Mouse (Mus musculus) MEL (cell line): ENCODE data around the gene Galnt2. TPM values are rescaled to one million over a fixed set of nuclear protein-coding genes. Genes with fewer than 3 reads are reported as not detected.
A peak's percentile ranks its signal among the peaks of the same experiment; 100 is the strongest.

ENCODE experiments used
- DNase-seq: peaks from one replicate; pipeline ENCODE4 v3.0.0; 2011; ENCODE audit warnings: low read depth, low spot score
- H3K27ac ChIP-seq: 2 replicates; pipeline ENCODE4 v1.5.1; 2012; ENCODE audit warnings: low read depth, mild to moderate bottlenecking, control low read depth, low read length, moderate library complexity; ENCODE audit not compliant: control insufficient read depth
- H3K27me3 ChIP-seq, 2 experiments: fragments of 150-350 bp in 1 of 2; sonication (generic) in 1 of 2; 2 replicates each; pipeline ENCODE4 v1.6.1; 2012; ENCODE audit warnings: low read length in 2 of 2, mild to moderate bottlenecking in 2 of 2, improper control_type of control experiment in 1 of 2, moderate library complexity in 1 of 2; ENCODE audit not compliant: insufficient read depth in 2 of 2, control insufficient read depth in 1 of 2
- H3K36me3 ChIP-seq, 2 experiments: 2 replicates each; pipeline ENCODE4 v1.6.1; 2012 to 2014; ENCODE audit warnings: low read length in 2 of 2, improper control_type of control experiment in 1 of 2, inconsistent platforms in 1 of 2, mild to moderate bottlenecking in 1 of 2; ENCODE audit not compliant: insufficient read depth in 2 of 2, control insufficient read depth in 1 of 2
- H3K4me1 ChIP-seq, 2 experiments: fragments of 150-350 bp in 1 of 2; sonication (generic) in 1 of 2; 2 replicates each; pipeline ENCODE4 v1.6.1; 2012; ENCODE audit warnings: low read length in 2 of 2, improper control_type of control experiment in 1 of 2, mild to moderate bottlenecking in 1 of 2; ENCODE audit not compliant: insufficient read depth in 2 of 2, control insufficient read depth in 1 of 2
- H3K4me3 ChIP-seq, 2 experiments: fragments of 150-350 bp in 1 of 2; sonication (generic) in 1 of 2; 2 replicates each; pipeline ENCODE4 v1.5.1; 2012; ENCODE audit warnings: low read depth in 2 of 2, low read length in 2 of 2, mild to moderate bottlenecking in 2 of 2, moderate library complexity in 2 of 2, control low read depth in 1 of 2, improper control_type of control experiment in 1 of 2; ENCODE audit not compliant: control insufficient read depth in 1 of 2, insufficient read depth in 1 of 2
- H3K79me2 ChIP-seq: 2 replicates; pipeline ENCODE4 v1.6.1; 2012; ENCODE audit warnings: mild to moderate bottlenecking, low read length, moderate library complexity; ENCODE audit not compliant: control insufficient read depth, poor library complexity, insufficient read depth
- H3K9ac ChIP-seq: 2 replicates; pipeline ENCODE4 v1.6.1; 2012; ENCODE audit warnings: low read depth, mild to moderate bottlenecking, control low read depth, low read length, moderate library complexity; ENCODE audit not compliant: control insufficient read depth, poor library complexity, severe bottlenecking
- H3K9me3 ChIP-seq: fragments of 150-350 bp; sonication (generic); replicated peaks from 2 replicates; pipeline ENCODE4 v1.6.1; 2012; ENCODE audit warnings: mild to moderate bottlenecking, low read length, improper control_type of control experiment, moderate library complexity; ENCODE audit not compliant: insufficient read depth
- CHD2 ChIP-seq: IDR thresholded peaks from 2 replicates; pipeline ENCODE4 v1.6.1; 2011; ENCODE audit warnings: low read length, improper control_type of control experiment
- CTCF ChIP-seq, 3 experiments: IDR thresholded peaks in 2 of 3; conservative IDR thresholded peaks in 1 of 3; 2 replicates each; pipeline ENCODE4 v1.5.1; 2011 to 2012; ENCODE audit warnings: low read length in 3 of 3, low read depth in 2 of 3, mild to moderate bottlenecking in 2 of 3, improper control_type of control experiment in 1 of 3, inconsistent platforms in 1 of 3, mixed read lengths in 1 of 3, moderate library complexity in 1 of 3; ENCODE audit not compliant: control insufficient read depth in 1 of 3, insufficient read depth in 1 of 3, poor library complexity in 1 of 3, severe bottlenecking in 1 of 3
- E2F4 ChIP-seq: IDR thresholded peaks from 2 replicates; pipeline ENCODE4 v1.6.1; 2011; ENCODE audit warnings: low read depth, low read length, improper control_type of control experiment, borderline replicate concordance
- EP300 ChIP-seq, 2 experiments: IDR thresholded peaks; 2 replicates each; pipeline ENCODE4 v1.6.1; 2011; ENCODE audit warnings: improper control_type of control experiment in 2 of 2, low read length in 2 of 2, low read depth in 1 of 2, mild to moderate bottlenecking in 1 of 2
- GABPA ChIP-seq: IDR thresholded peaks from 2 replicates; pipeline ENCODE4 v1.6.1; 2012; ENCODE audit warnings: low read depth, mild to moderate bottlenecking, inconsistent platforms, low read length, improper control_type of control experiment, moderate library complexity
- GATA1 ChIP-seq: IDR thresholded peaks from 2 replicates; pipeline ENCODE4 v1.6.1; 2011; ENCODE audit warnings: low read depth, low read length, improper control_type of control experiment
- JUND ChIP-seq: IDR thresholded peaks from 2 replicates; pipeline ENCODE4 v1.6.1; 2011; ENCODE audit warnings: low read depth, mild to moderate bottlenecking, improper control_type of control experiment, low read length
- MAFK ChIP-seq: IDR thresholded peaks from 2 replicates; pipeline ENCODE4 v1.6.1; 2011; ENCODE audit warnings: low read depth, mild to moderate bottlenecking, low read length, improper control_type of control experiment, borderline replicate concordance
- MAX ChIP-seq: IDR thresholded peaks from 2 replicates; pipeline ENCODE4 v1.6.1; 2011; ENCODE audit warnings: low read length, improper control_type of control experiment
- MAZ ChIP-seq: IDR thresholded peaks from 2 replicates; pipeline ENCODE4 v1.6.1; 2012; ENCODE audit warnings: low read depth, mild to moderate bottlenecking, inconsistent platforms, low read length, improper control_type of control experiment
- MYB ChIP-seq: IDR thresholded peaks from 2 replicates; pipeline ENCODE4 v1.6.1; 2011; ENCODE audit warnings: mild to moderate bottlenecking, low read depth, low read length, improper control_type of control experiment
- MYC ChIP-seq: IDR thresholded peaks from 2 replicates; pipeline ENCODE4 v1.6.1; 2011; ENCODE audit warnings: low read depth, mild to moderate bottlenecking, low read length, improper control_type of control experiment, moderate library complexity
- NELFE ChIP-seq: IDR thresholded peaks from 2 replicates; pipeline ENCODE4 v1.6.1; 2011; ENCODE audit warnings: low read depth, low read length, improper control_type of control experiment
- NRF1 ChIP-seq: IDR thresholded peaks from 2 replicates; pipeline ENCODE4 v1.6.1; 2014; ENCODE audit warnings: low read depth, mild to moderate bottlenecking, inconsistent platforms, low read length, improper control_type of control experiment, moderate library complexity; ENCODE audit not compliant: poor library complexity, insufficient read depth, severe bottlenecking
- POLR2AphosphoS2 ChIP-seq: IDR thresholded peaks from 2 replicates; pipeline ENCODE4 v1.6.1; 2011; ENCODE audit warnings: low read length, improper control_type of control experiment
- POLR2AphosphoS5 ChIP-seq: IDR thresholded peaks from 2 replicates; pipeline ENCODE4 v1.6.1; 2012; ENCODE audit warnings: low read depth, borderline replicate concordance, mild to moderate bottlenecking, inconsistent platforms, low read length, moderate library complexity, mixed read lengths
- SIN3A ChIP-seq: IDR thresholded peaks from 2 replicates; pipeline ENCODE4 v1.6.1; 2012; ENCODE audit warnings: low read length, improper control_type of control experiment, inconsistent platforms
- SMC3 ChIP-seq: IDR thresholded peaks from 2 replicates; pipeline ENCODE4 v1.6.1; 2011; ENCODE audit warnings: low read depth, low read length, improper control_type of control experiment
- TAL1 ChIP-seq: IDR thresholded peaks from 2 replicates; pipeline ENCODE4 v1.6.1; 2012; ENCODE audit warnings: mild to moderate bottlenecking, inconsistent platforms, low read length, moderate library complexity, mixed read lengths
- TCF12 ChIP-seq: IDR thresholded peaks from 2 replicates; pipeline ENCODE4 v1.6.1; 2014; ENCODE audit warnings: low read depth, mild to moderate bottlenecking, inconsistent platforms, low read length, improper control_type of control experiment, moderate library complexity
- USF1 ChIP-seq: IDR thresholded peaks from 2 replicates; pipeline ENCODE4 v1.6.1; 2014; ENCODE audit warnings: low read depth, mild to moderate bottlenecking, inconsistent platforms, low read length, improper control_type of control experiment, moderate library complexity
- ZKSCAN1 ChIP-seq: IDR thresholded peaks from 2 replicates; pipeline ENCODE4 v1.6.1; 2012; ENCODE audit warnings: low read depth, mild to moderate bottlenecking, inconsistent platforms, low read length, improper control_type of control experiment, moderate library complexity
- ZNF384 ChIP-seq: IDR thresholded peaks from 2 replicates; pipeline ENCODE4 v1.6.1; 2012; ENCODE audit warnings: low read depth, mild to moderate bottlenecking, inconsistent platforms, low read length, improper control_type of control experiment
- polyA plus RNA-seq, 2 experiments: library from polyadenylated mRNA; stranded (reverse) in 1 of 2; unstranded in 1 of 2; fragments of >175 nt in 1 of 2; fragments of >200 nt in 1 of 2; gene quantifications; 2 replicates each; pipeline versions ENCODE4 v1.2.1 to v1.2.4; 2012; ENCODE audit warnings: low replicate concordance in 2 of 2, low read depth in 1 of 2; ENCODE audit not compliant: insufficient read length in 2 of 2, insufficient read depth in 1 of 2, missing spikeins in 1 of 2
- total RNA-seq: library from RNA; depleted of rRNA; stranded (reverse); fragments of 300-350 nt; gene quantifications from 2 replicates; pipeline ENCODE4 v1.2.3, GENCODE M21; 2012

Gene Galnt2
- total and polyA plus RNA-seq, 3 experiments, result 12.0 to 14.5 TPM; not detected in 1

DNA sequence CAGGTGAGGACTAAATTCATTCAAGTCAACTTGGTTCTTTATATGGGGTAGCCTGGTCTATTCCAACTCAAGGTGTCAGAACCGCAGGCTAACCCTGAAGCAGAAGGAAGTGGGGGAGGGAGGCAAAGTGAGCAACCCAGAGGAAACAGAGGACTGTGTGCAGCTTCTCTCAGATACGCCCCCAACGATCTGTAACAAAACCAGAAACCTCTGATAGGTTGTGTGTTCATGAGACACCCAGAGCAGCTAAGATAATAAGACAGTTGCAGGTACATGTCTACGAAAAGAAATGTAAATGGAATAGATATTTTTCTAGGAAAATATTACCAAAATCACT, 88.1 kb downstream of the Galnt2 start:
- DNase-seq, result peak; percentile 6
- Histone ChIP-seq H3K27me3 (no peaks in the 10 kb centered on the region), H3K9ac (no peak overlapping the region), H3K27ac (no peak overlapping the region), H3K4me1 (no peaks in the 10 kb centered on the region), H3K79me2 (no peaks in the 10 kb centered on the region), H3K4me3 (no peak overlapping the region), H3K36me3 (no peaks in the 10 kb centered on the region), H3K9me3 (no peaks in the 10 kb centered on the region)
- TF ChIP-seq EP300 (IDR thresholded peaks at IDR 0.05; ENCODE audit: low read depth in 1 of 2, low read length in 2 of 2) (no peak), ZNF384 (no peak), MAX (no peak), SMC3 (no peak), TCF12 (no peak), USF1 (no peak), POLR2AphosphoS5 (no peak)

DNA sequence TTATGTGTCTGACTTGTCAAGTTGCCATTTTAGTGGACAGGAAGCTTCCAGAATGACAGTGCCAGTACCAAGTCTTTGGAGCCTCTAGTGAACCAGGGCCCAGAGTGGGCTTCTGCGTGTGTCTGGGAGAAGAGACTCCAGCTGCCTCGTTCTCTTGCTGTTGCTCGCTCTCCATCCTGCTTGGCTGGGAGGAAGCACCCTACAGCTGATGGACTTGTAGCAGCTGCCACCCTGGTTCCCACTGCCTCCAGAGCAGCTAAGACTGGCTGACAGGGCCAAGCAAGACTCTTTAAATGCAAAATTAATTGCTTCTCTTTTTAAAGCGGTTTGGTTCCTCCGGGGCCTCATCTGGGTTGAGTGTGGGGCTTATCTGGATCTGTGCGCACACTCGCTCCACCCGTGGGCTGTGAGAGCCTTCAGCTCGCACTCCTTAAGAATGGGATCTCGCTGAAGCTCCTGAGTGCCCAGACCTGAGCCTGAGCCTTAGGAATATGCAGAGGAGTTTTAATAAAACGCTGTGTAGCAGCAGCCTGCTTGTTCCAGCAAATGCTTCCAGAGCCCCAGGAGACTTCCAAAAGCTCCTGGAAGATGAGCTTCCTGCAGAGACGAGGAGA, 90.1 kb downstream of the Galnt2 start:
- no peaks in the 10 kb centered on the region for H3K79me2 ChIP-seq
- no peaks in the 10 kb centered on the region for H3K36me3 ChIP-seq
- H3K4me3 ChIP-seq, result no peak overlapping the region
- no peaks in the 10 kb centered on the region for H3K4me1 ChIP-seq
- H3K9ac ChIP-seq, result no peak overlapping the region
- no peak overlapping the region for H3K27ac ChIP-seq
- H3K27me3 ChIP-seq, result no peaks in the 10 kb centered on the region
- H3K9me3 ChIP-seq, result no peaks in the 10 kb centered on the region
- no peak for DNase-seq
- TF ChIP-seq ZNF384, result no peak
- no peak for TF ChIP-seq ZKSCAN1
- no peak for TF ChIP-seq TCF12
- no peak for TF ChIP-seq MYB
- no peak for TF ChIP-seq CHD2

DNA sequence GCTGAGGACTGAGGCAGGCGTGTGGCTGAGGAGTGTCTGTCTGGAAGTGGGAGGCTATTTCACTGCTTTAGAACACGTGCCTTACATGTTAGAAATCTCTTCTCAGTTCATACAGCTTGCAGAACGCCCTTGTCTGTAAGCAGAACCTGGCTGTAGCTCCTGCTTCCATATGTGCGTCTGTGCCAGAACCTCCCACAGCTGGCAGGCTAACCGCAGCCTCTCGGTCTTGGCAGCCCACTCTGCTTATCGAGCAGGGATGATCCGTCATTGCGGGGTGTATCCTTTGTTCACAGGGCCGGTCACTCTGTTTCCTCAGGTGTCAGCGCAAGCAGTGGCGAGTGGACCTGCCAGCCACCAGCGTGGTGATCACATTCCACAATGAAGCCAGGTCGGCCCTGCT, 92.2 kb downstream of the Galnt2 start:
- Histone ChIP-seq H3K36me3 (no peaks in the 10 kb centered on the region), H3K4me3 (no peak overlapping the region), H3K27me3 (no peaks in the 10 kb centered on the region), H3K79me2 (no peaks in the 10 kb centered on the region), H3K9ac (no peak overlapping the region), H3K4me1 (no peaks in the 10 kb centered on the region), H3K9me3 (no peaks in the 10 kb centered on the region), H3K27ac (no peak overlapping the region)
- no peak for DNase-seq
- TF ChIP-seq MAFK (no peak), SIN3A (no peak), MAZ (no peak), POLR2AphosphoS5 (no peak), NELFE (no peak), GATA1 (no peak), MYC (no peak), CHD2 (no peak), EP300 (IDR thresholded peaks at IDR 0.05; ENCODE audit: low read depth in 1 of 2, low read length in 2 of 2) (no peak), NRF1 (no peak), SMC3 (no peak), CTCF (IDR thresholded peaks at IDR 0.05 in 2 of 3, conservative IDR thresholded peaks at IDR 0.05 in 1 of 3; ENCODE audit: control insufficient read depth in 1 of 3, insufficient read depth in 1 of 3, low read depth in 2 of 3, low read length in 3 of 3, poor library complexity in 1 of 3, severe bottlenecking in 1 of 3) (no peak), E2F4 (no peak), JUND (no peak), TCF12 (no peak), GABPA (no peak), ZNF384 (no peak), MAX (no peak), POLR2AphosphoS2 (no peak), TAL1 (no peak)
